20 mouse cellular contexts compared by ENCODE assay signal in the genomic region with DNA sequence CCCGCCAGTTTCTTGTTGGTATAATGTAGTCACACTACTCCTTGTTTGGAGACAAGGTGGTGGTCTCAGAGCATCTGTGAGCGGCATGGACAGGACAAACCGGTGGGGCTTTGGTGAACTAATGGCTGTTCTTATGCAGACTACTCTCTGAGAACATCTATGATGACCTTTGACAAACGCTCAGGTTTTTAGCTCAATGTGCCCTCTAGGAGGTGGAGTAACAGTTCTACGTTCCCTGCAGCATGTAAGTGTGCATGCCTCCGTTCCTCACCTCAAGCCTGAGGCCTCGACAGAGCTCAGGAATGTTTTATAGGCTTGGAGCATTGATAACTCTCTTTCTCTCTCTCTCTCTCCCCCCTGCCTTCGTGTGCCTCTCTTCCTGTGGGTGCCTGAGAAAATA.
DNase-seq lines count a peak whose midpoint lies in the region; ATAC-seq and TF ChIP-seq lines count a peak whose summit lies in the region.
"Had no signal": no experiment of that assay in that cellular context is flagged by ENCODE, and none has a peak within 500 bp of the region (broad histone marks: within the 10 kb centered on the region; RNA-seq: fewer than 3 reads in every experiment).

No protein-coding gene starts in this region.

- H3K36me3 ChIP-seq in heart, embryonic 10.5 days, result peaks cover 60% of the 10 kb centered on the region
- peaks cover 13% of the 10 kb centered on the region for H3K36me3 ChIP-seq in intestine, embryonic 15.5 days
- peaks cover 47% of the 10 kb centered on the region for H3K36me3 ChIP-seq in intestine, postnatal 0 days (ENCODE audit: control insufficient read depth, insufficient read depth)
- H3K36me3 ChIP-seq in stomach, embryonic 14.5 days (ENCODE audit: control insufficient read depth, insufficient read depth, low read length), result peaks cover 38% of the 10 kb centered on the region
- H3K36me3 ChIP-seq: hindbrain, embryonic 12.5 days had no signal

- no peak for DNase-seq in heart, embryonic 10.5 days (ENCODE audit: low spot score)
- no peak for DNase-seq in heart, adult 11 months
- DNase-seq in layer of hippocampus, postnatal 14 days (ENCODE audit: low spot score in 2 of 2), result no peak
- no peak for DNase-seq in kidney, postnatal 25 days
- DNase-seq: adrenal gland, adult 2 months; cerebellum, postnatal 10 days; gastrocnemius, postnatal 10 days; heart, adult 18-20 months; right cerebral cortex, postnatal 14 days had no signal

- H3K9ac ChIP-seq in intestine, embryonic 15.5 days, result no peak overlapping the region
- no peak overlapping the region for H3K9ac ChIP-seq in intestine, postnatal 0 days (ENCODE audit: low read depth, low read length)
- no peak overlapping the region for H3K9ac ChIP-seq in stomach, embryonic 14.5 days (replicated peaks; ENCODE audit: low read depth, low read length)
- H3K9ac ChIP-seq: embryonic facial prominence, embryonic 12.5 days; forebrain, embryonic 13.5 days; hindbrain, embryonic 12.5 days; limb, embryonic 12.5 days had no signal

- no peak for TF ChIP-seq CTCF in intestine, postnatal 0 days (IDR thresholded peaks at IDR 0.05; ENCODE audit: low read depth)
- no peak for TF ChIP-seq CTCF in bone marrow macrophage, adult 2 months (IDR thresholded peaks at IDR 0.05; ENCODE audit: low read depth, low read length)

- H3K4me1 ChIP-seq in heart, embryonic 10.5 days, result peaks cover 17% of the 10 kb centered on the region
- 0 out of 2 replicates have a peak, but pooled peaks cover 8% of the 10 kb centered on the region for H3K4me1 ChIP-seq in intestine, embryonic 15.5 days (replicated peaks)
- H3K4me1 ChIP-seq in intestine, postnatal 0 days (replicated peaks; ENCODE audit: control insufficient read depth, insufficient read depth, low read length), result peaks cover 3% of the 10 kb centered on the region; the same call in 1 of the 2 replicates
- peaks cover 24% of the 10 kb centered on the region for H3K4me1 ChIP-seq in bone marrow macrophage, adult 2 months (ENCODE audit: control insufficient read depth, insufficient read depth, low read length)
- H3K4me1 ChIP-seq in stomach, embryonic 14.5 days (ENCODE audit: control insufficient read depth, insufficient read depth, low read length), result 0 out of 2 replicates have a peak, but pooled peaks cover 4% of the 10 kb centered on the region
- H3K4me1 ChIP-seq: embryonic facial prominence, embryonic 12.5 days; forebrain, embryonic 13.5 days; hindbrain, embryonic 12.5 days; limb, embryonic 12.5 days had no signal

- H3K4me2 ChIP-seq in intestine, embryonic 15.5 days (replicated peaks), result no peak overlapping the region
- no peak overlapping the region for H3K4me2 ChIP-seq in intestine, postnatal 0 days (replicated peaks; ENCODE audit: low read depth)
- no peak overlapping the region for H3K4me2 ChIP-seq in stomach, embryonic 14.5 days (replicated peaks; ENCODE audit: low read depth, low read length)
- H3K4me2 ChIP-seq: embryonic facial prominence, embryonic 12.5 days; forebrain, embryonic 13.5 days; hindbrain, embryonic 12.5 days; limb, embryonic 12.5 days had no signal

- no peaks in the 10 kb centered on the region for H3K27me3 ChIP-seq in heart, embryonic 10.5 days (ENCODE audit: insufficient read depth, poor library complexity, severe bottlenecking)
- no peaks in the 10 kb centered on the region for H3K27me3 ChIP-seq in intestine, embryonic 15.5 days (replicated peaks)
- H3K27me3 ChIP-seq in intestine, postnatal 0 days (replicated peaks; ENCODE audit: control insufficient read depth, insufficient read depth, low read length), result no peaks in the 10 kb centered on the region
- H3K27me3 ChIP-seq in stomach, embryonic 14.5 days (ENCODE audit: control insufficient read depth, insufficient read depth, low read length), result no peaks in the 10 kb centered on the region
- H3K27me3 ChIP-seq: embryonic facial prominence, embryonic 12.5 days; forebrain, embryonic 13.5 days; hindbrain, embryonic 12.5 days; limb, embryonic 12.5 days; megakaryocyte, embryonic 14.5 days had no signal

- no peak for TF ChIP-seq POLR2A in bone marrow macrophage, adult 2 months (IDR thresholded peaks at IDR 0.05; ENCODE audit: borderline replicate concordance, low read depth, low read length)

- 64% methylated on average over 8 of the region's 8 CpGs for WGBS in heart, embryonic 10.5 days
- 59% methylated on average over 8 of the region's 8 CpGs for WGBS in intestine, embryonic 15.5 days
- WGBS in intestine, postnatal 0 days, result 56% methylated on average over 8 of the region's 8 CpGs
- WGBS in stomach, embryonic 14.5 days, result 75% methylated on average over 8 of the region's 8 CpGs

- no peaks in the 10 kb centered on the region for H3K9me3 ChIP-seq in heart, embryonic 10.5 days
- no peaks in the 10 kb centered on the region for H3K9me3 ChIP-seq in intestine, embryonic 15.5 days
- no peaks in the 10 kb centered on the region for H3K9me3 ChIP-seq in intestine, postnatal 0 days (ENCODE audit: control insufficient read depth)
- no peaks in the 10 kb centered on the region for H3K9me3 ChIP-seq in stomach, embryonic 14.5 days (ENCODE audit: control insufficient read depth, low read depth, low read length)
- H3K9me3 ChIP-seq: embryonic facial prominence, embryonic 12.5 days; forebrain, embryonic 13.5 days; hindbrain, embryonic 12.5 days; limb, embryonic 12.5 days; megakaryocyte, embryonic 14.5 days had no signal

- H3K27ac ChIP-seq in heart, embryonic 10.5 days, result peak overlapping the region; percentile 72; the same call in 1 of the 2 replicates
- peak overlapping the region; percentile 70; the same call in 1 of the 2 replicates for H3K27ac ChIP-seq in intestine, embryonic 15.5 days
- no peak overlapping the region for H3K27ac ChIP-seq in intestine, postnatal 0 days (ENCODE audit: low read depth, low read length)
- peak overlapping the region; percentile 18; the same call in 1 of the 2 replicates for H3K27ac ChIP-seq in bone marrow macrophage, adult 2 months (ENCODE audit: insufficient read depth, low read depth, low read length)
- peak overlapping the region; percentile 61; the same call in 1 of the 2 replicates for H3K27ac ChIP-seq in stomach, embryonic 14.5 days (ENCODE audit: low read length)
- H3K27ac ChIP-seq: embryonic facial prominence, embryonic 12.5 days; forebrain, embryonic 13.5 days; hindbrain, embryonic 12.5 days; limb, embryonic 12.5 days had no signal

- H3K4me3 ChIP-seq in heart, embryonic 10.5 days, result no peak overlapping the region
- no peak overlapping the region for H3K4me3 ChIP-seq in intestine, embryonic 15.5 days (replicated peaks)
- no peak overlapping the region for H3K4me3 ChIP-seq in intestine, postnatal 0 days (ENCODE audit: low read depth, low read length)
- H3K4me3 ChIP-seq in bone marrow macrophage, adult 2 months (ENCODE audit: insufficient read depth, low read length), result no peak overlapping the region
- no peak overlapping the region for H3K4me3 ChIP-seq in stomach, embryonic 14.5 days (ENCODE audit: low read depth, low read length)
- H3K4me3 ChIP-seq: embryonic facial prominence, embryonic 12.5 days; erythroblast, embryonic 14.5 days; forebrain, embryonic 13.5 days; hindbrain, embryonic 12.5 days; limb, embryonic 12.5 days; megakaryocyte, embryonic 14.5 days had no signal

- ATAC-seq in intestine, embryonic 15.5 days, result peak; percentile 8; the same call in 1 of the 2 replicates
- no peak for ATAC-seq in intestine, postnatal 0 days
- no peak for ATAC-seq in stomach, embryonic 14.5 days (ENCODE audit: insufficient number of reproducible peaks, insufficient read depth, low FRiP score, low read depth)
- ATAC-seq: forebrain, embryonic 13.5 days; inflammation-experienced regulatory T-cells, adult 6 months had no signal
